Mouse (Mus musculus): ENCODE results near the gene Edil3. TPM values are rescaled to one million over a fixed set of nuclear protein-coding genes. Genes with fewer than 3 reads are reported as not detected.

Edil3 gene
- total RNA-seq (2021), result under 1 TPM; 0.10 to 0.30 TPM
- polyA plus RNA-seq (2012; rRNA removed), result 0.12 and 0.16 TPM in 2 replicates
- long read RNA-seq, result 0 reads

GRCm38 (mm10) chr13:88821440-88822331, at the start of gene Edil3:
TSS of gene Edil3 (plus strand) at chr13:88821472.
- H3K4me1 ChIP-seq (ENCODE audit: control insufficient read depth, insufficient read depth, low read length), result no peaks in the 10 kb centered on the region
- no peak for DNase-seq
- no peaks in the 10 kb centered on the region for H3K36me3 ChIP-seq (ENCODE audit: control insufficient read depth, insufficient read depth, low read length)
- H3K4me3 ChIP-seq, result peak within 1 kb of the TSS; percentile 40
- peak within 1 kb of the TSS; percentile 39 for H3K9ac ChIP-seq (ENCODE audit: low read depth, low read length)
- TF ChIP-seq CTCF (IDR thresholded peaks at IDR 0.05), result no peak
- no peak for TF ChIP-seq EP300 (IDR thresholded peaks at IDR 0.05; ENCODE audit: insufficient read depth, low read depth, low read length)
- TF ChIP-seq POLR2A (IDR thresholded peaks at IDR 0.05; ENCODE audit: insufficient read depth, low read depth, low read length), result no peak
- H3K27me3 ChIP-seq (ENCODE audit: control insufficient read depth, insufficient read depth, low read length), result peaks cover 9% of the 10 kb centered on the region
- WGBS, result 1% methylated on average over 59 of the region's 60 CpGs
- no peaks in the 10 kb centered on the region for H3K79me2 ChIP-seq (replicated peaks; ENCODE audit: control insufficient read depth, insufficient read depth, low read length)
- intact Hi-C loops (cut with DNase I), result no loop called here
- H3K27ac ChIP-seq, result no peak within 1 kb of the TSS

DNA sequence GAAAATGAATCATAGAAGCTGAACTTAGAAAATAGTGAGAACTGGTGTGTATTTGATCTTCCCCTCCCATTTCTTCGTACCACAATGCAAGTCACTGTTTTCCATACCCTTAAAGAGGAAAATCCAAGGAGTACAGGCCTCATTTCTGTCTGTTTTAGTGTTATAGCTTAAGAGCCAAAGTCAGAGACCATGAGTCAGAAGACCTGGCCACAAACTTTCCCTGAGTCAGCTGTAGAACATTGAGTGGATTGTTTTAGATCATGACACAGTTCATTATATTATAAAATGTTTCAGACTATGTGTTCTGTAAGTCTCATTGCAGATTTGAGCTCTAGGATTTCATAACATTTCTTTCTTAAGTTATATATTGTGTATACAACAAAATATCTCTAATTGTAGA, 22.1 kb upstream of the Edil3 start:
- intact Hi-C loops (cut with DNase I), result no loop called here
- DNase-seq, result no peak
- WGBS, result 80% methylated on average over 1 of the region's 1 CpGs
- H3K9ac ChIP-seq (ENCODE audit: low read depth, low read length), result no peak overlapping the region
- no peaks in the 10 kb centered on the region for H3K27me3 ChIP-seq (ENCODE audit: control insufficient read depth, insufficient read depth, low read length)
- H3K4me3 ChIP-seq, result no peak overlapping the region
- no peak overlapping the region for H3K27ac ChIP-seq
- TF ChIP-seq CTCF (IDR thresholded peaks at IDR 0.05) (no peak), EP300 (IDR thresholded peaks at IDR 0.05; ENCODE audit: insufficient read depth, low read depth, low read length) (no peak), POLR2A (IDR thresholded peaks at IDR 0.05; ENCODE audit: insufficient read depth, low read depth, low read length) (no peak)
- H3K36me3 ChIP-seq (ENCODE audit: control insufficient read depth, insufficient read depth, low read length), result no peaks in the 10 kb centered on the region
- no peaks in the 10 kb centered on the region for H3K79me2 ChIP-seq (replicated peaks; ENCODE audit: control insufficient read depth, insufficient read depth, low read length)
- no peaks in the 10 kb centered on the region for H3K4me1 ChIP-seq (ENCODE audit: control insufficient read depth, insufficient read depth, low read length)

DNA sequence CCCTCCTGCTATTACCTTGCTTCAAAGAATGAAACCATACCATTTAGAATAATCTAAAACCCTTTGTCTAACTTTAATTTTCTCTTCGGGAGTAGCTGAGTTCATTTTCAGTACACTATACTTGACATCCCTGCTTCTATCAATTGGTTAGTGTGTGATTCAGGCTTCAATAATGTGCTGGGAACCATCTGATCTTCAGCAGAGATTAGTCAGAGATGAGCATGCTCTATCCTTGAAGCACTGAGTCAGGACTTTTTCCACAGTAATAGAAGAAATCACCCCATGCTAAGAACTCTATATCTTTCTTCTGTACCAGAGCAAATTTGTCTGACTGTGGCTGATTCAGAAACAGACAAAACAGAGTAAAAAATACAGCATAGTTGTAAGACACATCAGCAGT, 20.3 kb upstream of the Edil3 start:
- Histone ChIP-seq H3K79me2 (replicated peaks; ENCODE audit: control insufficient read depth, insufficient read depth, low read length) (no peaks in the 10 kb centered on the region), H3K4me3 (no peak overlapping the region), H3K27ac (no peak overlapping the region), H3K27me3 (ENCODE audit: control insufficient read depth, insufficient read depth, low read length) (no peaks in the 10 kb centered on the region), H3K4me1 (ENCODE audit: control insufficient read depth, insufficient read depth, low read length) (no peaks in the 10 kb centered on the region), H3K36me3 (ENCODE audit: control insufficient read depth, insufficient read depth, low read length) (no peaks in the 10 kb centered on the region), H3K9ac (ENCODE audit: low read depth, low read length) (no peak overlapping the region)
- TF ChIP-seq EP300 (IDR thresholded peaks at IDR 0.05; ENCODE audit: insufficient read depth, low read depth, low read length) (no peak), CTCF (IDR thresholded peaks at IDR 0.05) (no peak), POLR2A (IDR thresholded peaks at IDR 0.05; ENCODE audit: insufficient read depth, low read depth, low read length) (no peak)
- intact Hi-C loops (cut with DNase I), result no loop called here
- WGBS, result 81% methylated on average over 1 of the region's 1 CpGs
- DNase-seq, result no peak

- 37% methylated on average over 1 of the region's 1 CpGs for WGBS
- no peak overlapping the region for H3K9ac ChIP-seq (ENCODE audit: low read depth, low read length)
These were observed 15.4 kb upstream of the Edil3 start for GRCm38 (mm10) chr13:88805838-88806237.

GRCm38 (mm10) chr13:88806269-88806668, 15.0 kb upstream of the Edil3 start:
- H3K36me3 ChIP-seq (ENCODE audit: control insufficient read depth, insufficient read depth, low read length), result no peaks in the 10 kb centered on the region
- intact Hi-C loops (cut with DNase I), result no loop called here
- no peaks in the 10 kb centered on the region for H3K4me1 ChIP-seq (ENCODE audit: control insufficient read depth, insufficient read depth, low read length)
- no peaks in the 10 kb centered on the region for H3K27me3 ChIP-seq (ENCODE audit: control insufficient read depth, insufficient read depth, low read length)
- 86% methylated on average over 3 of the region's 3 CpGs for WGBS
- no peaks in the 10 kb centered on the region for H3K79me2 ChIP-seq (replicated peaks; ENCODE audit: control insufficient read depth, insufficient read depth, low read length)
- H3K27ac ChIP-seq, result no peak overlapping the region
- DNase-seq, result no peak
- no peak for TF ChIP-seq POLR2A (IDR thresholded peaks at IDR 0.05; ENCODE audit: insufficient read depth, low read depth, low read length)
- H3K4me3 ChIP-seq, result no peak overlapping the region
- H3K9ac ChIP-seq (ENCODE audit: low read depth, low read length), result no peak overlapping the region

More at GRCm38 (mm10) chr13:88805838-88806237, 15.4 kb upstream of the Edil3 start:
- Histone ChIP-seq H3K79me2 (replicated peaks; ENCODE audit: control insufficient read depth, insufficient read depth, low read length) (no peaks in the 10 kb centered on the region), H3K27me3 (ENCODE audit: control insufficient read depth, insufficient read depth, low read length) (no peaks in the 10 kb centered on the region), H3K4me3 (no peak overlapping the region), H3K4me1 (ENCODE audit: control insufficient read depth, insufficient read depth, low read length) (no peaks in the 10 kb centered on the region), H3K27ac (no peak overlapping the region), H3K36me3 (ENCODE audit: control insufficient read depth, insufficient read depth, low read length) (no peaks in the 10 kb centered on the region)
- DNase-seq, result no peak
- intact Hi-C loops (cut with DNase I), result no loop called here
- TF ChIP-seq POLR2A (IDR thresholded peaks at IDR 0.05; ENCODE audit: insufficient read depth, low read depth, low read length), result no peak
- no peak for TF ChIP-seq EP300 (IDR thresholded peaks at IDR 0.05; ENCODE audit: insufficient read depth, low read depth, low read length)
- TF ChIP-seq CTCF (IDR thresholded peaks at IDR 0.05), result no peak

- no peak overlapping the region for H3K27ac ChIP-seq
- H3K79me2 ChIP-seq (replicated peaks; ENCODE audit: control insufficient read depth, insufficient read depth, low read length), result no peaks in the 10 kb centered on the region
- DNase-seq, result no peak
- H3K36me3 ChIP-seq (ENCODE audit: control insufficient read depth, insufficient read depth, low read length), result no peaks in the 10 kb centered on the region
- no peak overlapping the region for H3K9ac ChIP-seq (ENCODE audit: low read depth, low read length)
- no peak overlapping the region for H3K4me3 ChIP-seq
- intact Hi-C loops (cut with DNase I), result no loop called here
- no peaks in the 10 kb centered on the region for H3K4me1 ChIP-seq (ENCODE audit: control insufficient read depth, insufficient read depth, low read length)
- no peak for TF ChIP-seq CTCF (IDR thresholded peaks at IDR 0.05)
- no peak for TF ChIP-seq POLR2A (IDR thresholded peaks at IDR 0.05; ENCODE audit: insufficient read depth, low read depth, low read length)
- WGBS, result 91% methylated on average over 1 of the region's 1 CpGs
- H3K27me3 ChIP-seq (ENCODE audit: control insufficient read depth, insufficient read depth, low read length), result no peaks in the 10 kb centered on the region
These were observed 11.2 kb upstream of the Edil3 start for GRCm38 (mm10) chr13:88810097-88810496.

All from heart, adult 2 months (tissue).